Mouse (Mus musculus): ENCODE results near the gene Lyve1. TPM values are rescaled to one million over a fixed set of nuclear protein-coding genes. Genes with fewer than 3 reads are reported as not detected.

Lyve1 gene
- total and polyA plus RNA-seq, 3 experiments, result 0.11 TPM; not detected in 2

- H3K9me3 ChIP-seq (replicated peaks), result no peaks in the 10 kb centered on the region
- peaks cover 48% of the 10 kb centered on the region for H3K27me3 ChIP-seq (ENCODE audit: insufficient read depth, low read length)
- DNase-seq (ENCODE audit: low spot score) (no peak), ATAC-seq (ENCODE audit: extremely low read depth, insufficient number of reproducible peaks, low FRiP score, poor library complexity, severe bottlenecking) (no peak)
- no peak overlapping the region for H3K4me3 ChIP-seq (ENCODE audit: low read depth, low read length)
- TF ChIP-seq GATA2 (IDR thresholded peaks at IDR 0.05; ENCODE audit: borderline replicate concordance, low read depth, low read length), result no peak
- no peak for TF ChIP-seq CTCF (IDR thresholded peaks at IDR 0.05; ENCODE audit: low read depth, low read length)
- no peak for TF ChIP-seq GATA1 (IDR thresholded peaks at IDR 0.05; ENCODE audit: borderline replicate concordance, low read length)
- TF ChIP-seq POLR2AphosphoS5 (IDR thresholded peaks at IDR 0.05; ENCODE audit: insufficient replicate concordance, low read depth, low read length), result no peak
- no peak for TF ChIP-seq TAL1 (conservative IDR thresholded peaks at IDR 0.05; ENCODE audit: low read depth, low read length)
- H3K36me3 ChIP-seq (replicated peaks), result no peaks in the 10 kb centered on the region
- no peaks in the 10 kb centered on the region for H3K4me1 ChIP-seq (ENCODE audit: insufficient read depth, low read depth, low read length)
Measured at GRCm38 (mm10) chr7:110894673-110895072, 31.6 kb upstream of the Lyve1 start.

GRCm38 (mm10) chr7:110893943-110894610 is 31.0 kb upstream of the Lyve1 start:
- Histone ChIP-seq H3K4me1 (ENCODE audit: insufficient read depth, low read depth, low read length) (no peaks in the 10 kb centered on the region), H3K4me3 (ENCODE audit: low read depth, low read length) (no peak overlapping the region)
- no peak for ATAC-seq (ENCODE audit: extremely low read depth, insufficient number of reproducible peaks, low FRiP score, poor library complexity, severe bottlenecking)

GRCm38 (mm10) chr7:110891501-110891986 is 28.5 kb upstream of the Lyve1 start:
- peaks cover 50% of the 10 kb centered on the region for H3K27me3 ChIP-seq (ENCODE audit: insufficient read depth, low read length)
- no peak for ATAC-seq (ENCODE audit: extremely low read depth, insufficient number of reproducible peaks, low FRiP score, poor library complexity, severe bottlenecking)
- no peak for TF ChIP-seq POLR2AphosphoS5 (IDR thresholded peaks at IDR 0.05; ENCODE audit: insufficient replicate concordance, low read depth, low read length)
- TF ChIP-seq GATA2 (IDR thresholded peaks at IDR 0.05; ENCODE audit: borderline replicate concordance, low read depth, low read length), result no peak
- TF ChIP-seq GATA1 (IDR thresholded peaks at IDR 0.05; ENCODE audit: borderline replicate concordance, low read length), result no peak
- TF ChIP-seq TAL1 (conservative IDR thresholded peaks at IDR 0.05; ENCODE audit: low read depth, low read length), result no peak
- no peak for TF ChIP-seq CTCF (IDR thresholded peaks at IDR 0.05; ENCODE audit: low read depth, low read length)
- no peak for DNase-seq (ENCODE audit: low spot score)
- no peaks in the 10 kb centered on the region for H3K9me3 ChIP-seq (replicated peaks)
- H3K36me3 ChIP-seq (replicated peaks), result no peaks in the 10 kb centered on the region
- H3K4me1 ChIP-seq (ENCODE audit: insufficient read depth, low read depth, low read length), result no peaks in the 10 kb centered on the region
- H3K4me3 ChIP-seq (ENCODE audit: low read depth, low read length), result no peak overlapping the region

More at GRCm38 (mm10) chr7:110893943-110894610, 31.0 kb upstream of the Lyve1 start:
- DNase-seq (ENCODE audit: low spot score), result no peak
- Histone ChIP-seq H3K27me3 (ENCODE audit: insufficient read depth, low read length) (peaks cover 48% of the 10 kb centered on the region), H3K9me3 (replicated peaks) (no peaks in the 10 kb centered on the region), H3K36me3 (replicated peaks) (no peaks in the 10 kb centered on the region)
- TF ChIP-seq CTCF (IDR thresholded peaks at IDR 0.05; ENCODE audit: low read depth, low read length) (no peak), GATA1 (IDR thresholded peaks at IDR 0.05; ENCODE audit: borderline replicate concordance, low read length) (no peak), TAL1 (conservative IDR thresholded peaks at IDR 0.05; ENCODE audit: low read depth, low read length) (no peak), POLR2AphosphoS5 (IDR thresholded peaks at IDR 0.05; ENCODE audit: insufficient replicate concordance, low read depth, low read length) (no peak), GATA2 (IDR thresholded peaks at IDR 0.05; ENCODE audit: borderline replicate concordance, low read depth, low read length) (no peak)

GRCm38 (mm10) chr7:110881746-110882333 is 18.8 kb upstream of the Lyve1 start:
- Histone ChIP-seq H3K36me3 (replicated peaks) (no peaks in the 10 kb centered on the region), H3K4me1 (ENCODE audit: insufficient read depth, low read depth, low read length) (peaks cover 15% of the 10 kb centered on the region), H3K27me3 (ENCODE audit: insufficient read depth, low read length) (peaks cover 5% of the 10 kb centered on the region), H3K4me3 (ENCODE audit: low read depth, low read length) (no peak overlapping the region), H3K9me3 (replicated peaks) (no peaks in the 10 kb centered on the region)
- ATAC-seq (ENCODE audit: extremely low read depth, insufficient number of reproducible peaks, low FRiP score, poor library complexity, severe bottlenecking) (no peak), DNase-seq (ENCODE audit: low spot score) (no peak)
- no peak for TF ChIP-seq POLR2AphosphoS5 (IDR thresholded peaks at IDR 0.05; ENCODE audit: insufficient replicate concordance, low read depth, low read length)

- ATAC-seq (ENCODE audit: extremely low read depth, insufficient number of reproducible peaks, low FRiP score, poor library complexity, severe bottlenecking), result no peak
- H3K4me1 ChIP-seq (ENCODE audit: insufficient read depth, low read depth, low read length), result peaks cover 15% of the 10 kb centered on the region
- TF ChIP-seq CTCF (IDR thresholded peaks at IDR 0.05; ENCODE audit: low read depth, low read length) (no peak), GATA1 (IDR thresholded peaks at IDR 0.05; ENCODE audit: borderline replicate concordance, low read length) (no peak), GATA2 (IDR thresholded peaks at IDR 0.05; ENCODE audit: borderline replicate concordance, low read depth, low read length) (no peak), TAL1 (conservative IDR thresholded peaks at IDR 0.05; ENCODE audit: low read depth, low read length) (no peak), POLR2AphosphoS5 (IDR thresholded peaks at IDR 0.05; ENCODE audit: insufficient replicate concordance, low read depth, low read length) (no peak)
- H3K4me3 ChIP-seq (ENCODE audit: low read depth, low read length), result no peak overlapping the region
- peaks cover 13% of the 10 kb centered on the region for H3K27me3 ChIP-seq (ENCODE audit: insufficient read depth, low read length)
- DNase-seq (ENCODE audit: low spot score), result no peak
- no peaks in the 10 kb centered on the region for H3K9me3 ChIP-seq (replicated peaks)
- H3K36me3 ChIP-seq (replicated peaks), result no peaks in the 10 kb centered on the region
Measured at GRCm38 (mm10) chr7:110878028-110878427, 15.0 kb upstream of the Lyve1 start.

GRCm38 (mm10) chr7:110876965-110877364 is 13.9 kb upstream of the Lyve1 start:
- Histone ChIP-seq H3K4me1 (ENCODE audit: insufficient read depth, low read depth, low read length) (peaks cover 15% of the 10 kb centered on the region), H3K36me3 (replicated peaks) (no peaks in the 10 kb centered on the region), H3K4me3 (ENCODE audit: low read depth, low read length) (no peak overlapping the region), H3K9me3 (replicated peaks) (no peaks in the 10 kb centered on the region), H3K27me3 (ENCODE audit: insufficient read depth, low read length) (peaks cover 13% of the 10 kb centered on the region)
- DNase-seq (ENCODE audit: low spot score), result no peak
- ATAC-seq (ENCODE audit: extremely low read depth, insufficient number of reproducible peaks, low FRiP score, poor library complexity, severe bottlenecking), result no peak
- TF ChIP-seq GATA2 (IDR thresholded peaks at IDR 0.05; ENCODE audit: borderline replicate concordance, low read depth, low read length) (no peak), POLR2AphosphoS5 (IDR thresholded peaks at IDR 0.05; ENCODE audit: insufficient replicate concordance, low read depth, low read length) (no peak), TAL1 (conservative IDR thresholded peaks at IDR 0.05; ENCODE audit: low read depth, low read length) (no peak), CTCF (IDR thresholded peaks at IDR 0.05; ENCODE audit: low read depth, low read length) (no peak), GATA1 (IDR thresholded peaks at IDR 0.05; ENCODE audit: borderline replicate concordance, low read length) (no peak)
